Mouse (Mus musculus) C2C12 (cell line): ENCODE data around the gene Erp44. TPM values are rescaled to one million over a fixed set of nuclear protein-coding genes. Genes with fewer than 3 reads are reported as not detected.

Source experiments
- H3K27me3 ChIP-seq: one replicate; pipeline ENCODE4 v1.6.1; 2011; ENCODE audit not compliant: control insufficient read depth, insufficient read depth, insufficient read length
- H3K36me3 ChIP-seq: one replicate; pipeline ENCODE4 v1.6.1; 2011; ENCODE audit not compliant: control insufficient read depth, insufficient read depth
- H3K4me3 ChIP-seq: one replicate; pipeline ENCODE4 v1.5.1; 2011; ENCODE audit warnings: mild to moderate bottlenecking, control low read depth; ENCODE audit not compliant: poor library complexity, insufficient read depth, severe bottlenecking
- H3K79me2 ChIP-seq: one replicate; pipeline ENCODE4 v1.6.1; 2011; ENCODE audit not compliant: control insufficient read depth, insufficient read depth
- H3K79me3 ChIP-seq: one replicate; pipeline ENCODE4 v1.6.1; 2011; ENCODE audit warnings: low read depth, control low read depth
- H3ac ChIP-seq: one replicate; pipeline ENCODE3; 2011; ENCODE audit warnings: low read depth; ENCODE audit not compliant: control insufficient read depth, insufficient read length
- CEBPB ChIP-seq: IDR thresholded peaks from one replicate; pipeline ENCODE4 v1.6.1; 2011; ENCODE audit warnings: low read depth, mild to moderate bottlenecking, control low read depth, moderate library complexity
- CTCF ChIP-seq: IDR thresholded peaks from one replicate; pipeline ENCODE4 v1.5.1; 2011; ENCODE audit not compliant: control insufficient read depth, insufficient read depth, insufficient read length
- FOSL1 ChIP-seq: IDR thresholded peaks from one replicate; pipeline ENCODE4 v1.8.0; 2011; ENCODE audit warnings: mild to moderate bottlenecking, low read length; ENCODE audit not compliant: poor library complexity, insufficient read depth, severe bottlenecking
- MAX ChIP-seq: IDR thresholded peaks from one replicate; pipeline ENCODE4 v1.6.1; 2011; ENCODE audit warnings: mild to moderate bottlenecking, control low read depth
- MYOD1 ChIP-seq: IDR thresholded peaks from one replicate; pipeline ENCODE4 v1.6.1; 2011; ENCODE audit warnings: low read depth; ENCODE audit not compliant: control insufficient read depth, insufficient read length
- MYOG ChIP-seq: IDR thresholded peaks from one replicate; pipeline ENCODE4 v1.6.1; 2011; ENCODE audit not compliant: control insufficient read depth, insufficient read length; ENCODE audit errors: extremely low read depth
- USF1 ChIP-seq: IDR thresholded peaks from one replicate; pipeline ENCODE4 v1.6.1; 2011; ENCODE audit warnings: low read depth, mild to moderate bottlenecking, control low read depth, moderate library complexity
- polyA plus RNA-seq: library from polyadenylated mRNA; unstranded; fragments of >200 nt; fragmentation: generic; extraction: Trizol; gene quantifications from one replicate; pipeline ENCODE4 v1.2.1, GENCODE M21; 2012; ENCODE audit warnings: missing spikeins

Erp44 gene
- polyA plus RNA-seq, 1 experiment, result 20.2 TPM

DNA sequence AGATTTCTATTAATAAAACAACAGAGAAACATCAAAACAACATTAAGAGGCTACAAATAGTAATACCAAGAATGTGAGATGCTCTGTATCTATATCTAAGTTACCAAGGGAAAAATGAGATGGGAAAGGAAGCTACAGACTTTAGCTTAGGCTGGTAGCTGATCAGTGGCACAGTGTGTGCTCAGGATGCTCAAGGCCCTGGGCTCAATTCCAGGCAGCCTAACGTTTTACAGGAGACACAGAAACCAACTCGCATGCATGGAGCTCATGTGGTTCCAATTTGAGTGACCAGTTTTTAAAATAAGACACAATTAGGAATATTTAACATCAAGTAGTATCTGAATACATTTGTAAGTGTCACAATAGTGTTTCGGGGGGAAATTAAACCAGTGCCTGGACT is 3.6 kb downstream of the Erp44 start:
- H3K79me3 ChIP-seq, result peaks cover 69% of the 10 kb centered on the region
- H3ac ChIP-seq, result no peak overlapping the region
- TF ChIP-seq MYOG (no peak), MAX (no peak), MYOD1 (no peak), CEBPB (no peak), FOSL1 (no peak), USF1 (no peak), CTCF (no peak)
- no peaks in the 10 kb centered on the region for H3K27me3 ChIP-seq
- H3K36me3 ChIP-seq, result no peaks in the 10 kb centered on the region
- H3K4me3 ChIP-seq, result no peak overlapping the region
- H3K79me2 ChIP-seq, result peaks cover 86% of the 10 kb centered on the region

DNA sequence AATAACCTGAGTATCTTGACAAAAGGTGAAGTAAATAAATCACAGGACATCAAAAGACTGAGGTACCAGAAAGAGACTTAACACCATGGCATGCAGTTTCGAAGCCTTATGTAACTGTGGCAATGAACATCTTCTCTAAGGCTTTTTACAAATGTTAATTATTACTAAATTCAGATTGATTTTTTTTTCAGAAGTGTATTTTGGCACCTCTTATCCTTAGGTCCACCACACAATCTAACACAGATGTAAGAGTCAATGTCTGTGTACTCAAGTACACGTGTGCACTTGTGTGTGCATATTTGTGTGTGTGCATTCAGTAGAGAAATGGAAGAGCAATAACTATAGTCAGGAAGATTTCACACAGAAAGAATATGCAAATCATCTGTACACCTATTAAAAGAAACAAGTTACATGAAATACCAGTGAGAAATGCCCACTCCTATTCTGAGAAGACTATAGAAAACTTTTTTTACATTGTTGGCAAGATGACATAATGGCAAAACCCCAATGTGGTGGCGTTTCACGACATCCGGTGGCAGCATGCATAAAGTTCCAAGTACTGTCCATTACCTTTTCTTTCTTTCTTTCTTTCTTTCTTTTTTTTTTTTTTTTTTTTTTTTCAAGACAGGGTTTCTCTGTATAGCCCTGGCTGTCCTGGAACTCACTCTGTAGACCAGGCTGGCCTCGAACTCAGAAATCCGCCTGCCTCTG is 6.1 kb downstream of the Erp44 start:
- Histone ChIP-seq H3K4me3 (no peak overlapping the region), H3K36me3 (no peaks in the 10 kb centered on the region), H3K27me3 (no peaks in the 10 kb centered on the region), H3ac (no peak overlapping the region), H3K79me3 (peaks cover 81% of the 10 kb centered on the region), H3K79me2 (peaks cover 100% of the 10 kb centered on the region)
- TF ChIP-seq FOSL1 (no peak), MYOG (no peak), CEBPB (no peak), MAX (no peak), USF1 (no peak), MYOD1 (no peak), CTCF (no peak)

DNA sequence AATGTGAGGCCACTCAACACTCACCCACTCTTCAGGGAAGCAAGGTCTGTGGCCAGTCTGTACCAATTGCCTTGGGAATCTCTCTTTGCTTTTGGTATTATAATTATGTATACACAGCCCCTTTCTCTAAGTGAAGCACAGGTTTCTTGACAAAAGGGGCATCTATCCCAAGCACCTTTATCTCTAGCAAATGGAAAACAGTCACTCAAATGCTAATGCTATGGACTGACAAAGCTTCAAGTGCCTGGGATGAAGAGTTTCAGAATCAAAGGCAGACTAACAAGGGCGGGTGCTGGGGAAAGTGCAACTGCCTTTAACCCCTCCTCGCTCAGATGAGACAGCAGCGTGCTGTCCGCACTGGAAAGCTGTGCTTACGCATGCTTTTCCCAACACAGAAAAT is 7.5 kb downstream of the Erp44 start:
- TF ChIP-seq USF1 (no peak), FOSL1 (no peak), MYOG (no peak), MAX (no peak), CTCF (no peak), CEBPB (no peak), MYOD1 (no peak)
- no peak overlapping the region for H3ac ChIP-seq
- H3K79me2 ChIP-seq, result peaks cover 100% of the 10 kb centered on the region
- H3K36me3 ChIP-seq, result no peaks in the 10 kb centered on the region
- no peaks in the 10 kb centered on the region for H3K27me3 ChIP-seq
- peaks cover 86% of the 10 kb centered on the region for H3K79me3 ChIP-seq
- H3K4me3 ChIP-seq, result no peak overlapping the region

DNA sequence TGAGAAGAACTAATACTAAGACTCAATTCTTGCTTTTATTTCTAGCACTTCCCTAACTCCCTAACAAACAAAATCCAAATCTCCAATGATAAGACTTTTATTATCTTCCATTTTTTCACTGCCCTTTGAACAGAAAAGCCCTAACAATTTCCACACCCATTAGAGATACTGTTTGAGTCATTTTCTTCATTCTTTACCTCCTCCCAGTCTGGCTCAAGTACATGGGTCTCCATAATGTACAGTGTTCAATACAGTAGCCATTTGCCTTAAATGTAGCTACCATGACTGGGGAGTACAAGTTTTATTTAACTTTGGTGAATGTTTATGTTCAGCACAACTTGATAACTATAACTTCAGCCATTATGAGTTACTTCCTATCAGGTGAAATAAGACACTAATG is 8.8 kb downstream of the Erp44 start:
- Histone ChIP-seq H3K79me2 (peaks cover 100% of the 10 kb centered on the region), H3K79me3 (peaks cover 82% of the 10 kb centered on the region), H3ac (no peak overlapping the region), H3K27me3 (no peaks in the 10 kb centered on the region), H3K36me3 (no peaks in the 10 kb centered on the region), H3K4me3 (no peak overlapping the region)
- TF ChIP-seq MYOD1 (no peak), CEBPB (no peak), USF1 (no peak)

DNA sequence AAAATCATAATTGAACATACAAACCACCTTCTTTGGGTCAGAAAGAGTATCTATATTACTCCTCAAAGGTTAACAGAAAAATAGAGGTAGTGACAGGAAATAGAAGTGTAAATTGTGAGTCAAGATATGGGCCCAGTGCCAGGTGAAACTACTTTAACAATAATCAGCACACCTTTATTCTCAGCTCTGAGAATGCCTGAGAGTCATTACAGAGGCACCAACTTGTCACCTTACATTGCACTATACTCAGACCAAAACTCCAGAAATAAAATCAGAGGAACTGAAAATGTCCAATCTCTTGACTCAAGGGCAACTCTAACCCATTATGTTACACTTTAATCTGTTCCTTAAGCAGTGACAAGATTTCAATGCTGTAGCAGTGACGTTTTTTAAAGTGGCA is 11.2 kb downstream of the Erp44 start:
- no peak for TF ChIP-seq USF1
- no peak for TF ChIP-seq FOSL1
- TF ChIP-seq MYOG, result no peak
- TF ChIP-seq MYOD1, result no peak
- no peak for TF ChIP-seq CTCF
- TF ChIP-seq MAX, result no peak
- no peak for TF ChIP-seq CEBPB
- H3K79me2 ChIP-seq, result peaks cover 100% of the 10 kb centered on the region
- peaks cover 82% of the 10 kb centered on the region for H3K79me3 ChIP-seq
- H3K27me3 ChIP-seq, result no peaks in the 10 kb centered on the region
- H3K36me3 ChIP-seq, result no peaks in the 10 kb centered on the region
- no peak overlapping the region for H3ac ChIP-seq
- no peak overlapping the region for H3K4me3 ChIP-seq

DNA sequence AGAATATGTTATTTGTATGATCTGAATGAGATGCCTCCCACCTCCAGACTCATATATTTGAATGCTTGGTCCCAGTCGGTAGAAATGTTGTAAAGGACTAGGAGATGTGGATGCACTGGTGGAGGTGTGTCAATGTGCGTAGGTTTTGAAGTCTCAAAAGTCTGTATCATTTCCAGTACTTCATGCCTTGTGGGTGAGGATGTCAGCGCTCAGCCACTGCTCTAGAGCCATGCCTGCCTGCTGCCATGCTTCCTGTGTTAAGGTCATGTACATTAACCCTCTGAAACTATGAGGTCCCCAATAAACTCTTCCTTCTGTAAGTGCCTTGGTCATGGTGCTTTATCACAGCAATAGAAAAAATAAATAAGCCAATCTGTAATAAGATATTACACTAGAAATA is 11.7 kb downstream of the Erp44 start:
- TF ChIP-seq FOSL1 (no peak), MYOD1 (no peak), CTCF (no peak), MYOG (no peak), MAX (no peak), CEBPB (no peak), USF1 (no peak)
- no peaks in the 10 kb centered on the region for H3K27me3 ChIP-seq
- H3K36me3 ChIP-seq, result no peaks in the 10 kb centered on the region
- H3K79me3 ChIP-seq, result peaks cover 82% of the 10 kb centered on the region
- no peak overlapping the region for H3K4me3 ChIP-seq
- peaks cover 100% of the 10 kb centered on the region for H3K79me2 ChIP-seq
- H3ac ChIP-seq, result no peak overlapping the region
